Mouse (Mus musculus): ENCODE results near the gene Gm20458. TPM values are rescaled to one million over a fixed set of nuclear protein-coding genes. Genes with fewer than 3 reads are reported as not detected.

Gm20458 gene
- polyA plus RNA-seq, 1 experiment, result not detected

DNA sequence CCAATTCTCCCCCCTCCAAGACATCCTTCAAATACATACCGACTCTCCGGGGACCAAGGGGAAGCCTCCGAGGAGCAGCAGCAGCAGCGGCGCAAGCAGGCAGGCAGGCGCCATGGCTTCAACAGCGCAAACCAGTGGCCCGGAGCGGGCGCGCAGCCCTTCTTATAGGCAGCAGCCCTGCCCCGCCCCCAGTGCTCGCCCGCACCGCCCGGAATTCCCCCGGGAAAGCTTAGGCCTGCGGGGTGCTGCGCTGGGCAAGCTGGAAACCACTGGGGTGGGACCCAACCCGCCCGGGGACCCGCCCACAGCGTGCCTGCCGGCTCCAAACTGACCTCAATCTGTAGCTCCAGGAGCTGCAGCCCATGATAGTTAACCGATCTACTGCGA is 17.7 kb upstream of the Gm20458 start:
- H3K27ac ChIP-seq (ENCODE audit: control insufficient read depth, insufficient read depth, low read depth, low read length, poor library complexity), result peak overlapping the region; percentile 80
- peak overlapping the region; percentile 76 for H3K4me3 ChIP-seq (replicated peaks; ENCODE audit: control insufficient read depth, low read depth, low read length)
- H3K4me1 ChIP-seq (ENCODE audit: control insufficient read depth, insufficient read depth, low read length), result no peaks in the 10 kb centered on the region
- WGBS, result 1% methylated on average over 26 of the region's 26 CpGs
- TF ChIP-seq CTCF (IDR thresholded peaks at IDR 0.05; ENCODE audit: control insufficient read depth, insufficient read depth, low read length) (no peak), POLR2A (IDR thresholded peaks at IDR 0.05; ENCODE audit: borderline replicate concordance, control insufficient read depth, low read depth, low read length) (peak; percentile 80; the same call in 1 of the 2 replicates)

DNA sequence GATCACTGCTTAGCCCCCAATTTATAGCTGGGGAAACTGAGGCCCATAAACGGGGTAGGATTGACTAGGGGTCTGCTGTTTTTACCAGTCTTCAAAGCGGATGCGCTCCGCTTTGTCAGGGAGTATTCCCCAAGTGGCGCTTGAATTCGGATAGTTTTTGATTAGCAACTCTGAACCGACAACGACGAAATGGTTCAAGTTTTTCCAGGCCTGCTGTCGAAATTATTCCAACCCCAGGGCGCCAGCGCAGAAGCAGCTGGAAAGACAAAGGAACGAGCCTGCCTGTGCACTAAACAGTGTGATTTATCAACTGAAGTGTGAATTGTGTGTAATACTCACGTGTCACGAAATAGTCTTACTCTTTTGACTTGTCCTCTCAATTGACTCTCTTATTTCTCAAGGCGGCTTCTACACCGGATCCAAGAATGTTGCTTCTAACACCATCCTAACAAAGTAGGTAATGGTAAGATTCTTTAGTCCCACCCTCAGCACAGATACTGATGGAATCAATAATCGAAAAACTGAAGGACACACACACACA is 17.2 kb upstream of the Gm20458 start, which contains the start of gene Sdc4:
TSS of gene Sdc4 (minus strand) at position 428 of the 541 bp plus-strand sequence.
- peak within 1 kb of the TSS; percentile 80 for H3K27ac ChIP-seq (ENCODE audit: control insufficient read depth, insufficient read depth, low read depth, low read length, poor library complexity)
- 19% methylated on average over 18 of the region's 18 CpGs for WGBS
- TF ChIP-seq CTCF (IDR thresholded peaks at IDR 0.05; ENCODE audit: control insufficient read depth, insufficient read depth, low read length), result no peak
- TF ChIP-seq POLR2A (IDR thresholded peaks at IDR 0.05; ENCODE audit: borderline replicate concordance, control insufficient read depth, low read depth, low read length), result no peak

DNA sequence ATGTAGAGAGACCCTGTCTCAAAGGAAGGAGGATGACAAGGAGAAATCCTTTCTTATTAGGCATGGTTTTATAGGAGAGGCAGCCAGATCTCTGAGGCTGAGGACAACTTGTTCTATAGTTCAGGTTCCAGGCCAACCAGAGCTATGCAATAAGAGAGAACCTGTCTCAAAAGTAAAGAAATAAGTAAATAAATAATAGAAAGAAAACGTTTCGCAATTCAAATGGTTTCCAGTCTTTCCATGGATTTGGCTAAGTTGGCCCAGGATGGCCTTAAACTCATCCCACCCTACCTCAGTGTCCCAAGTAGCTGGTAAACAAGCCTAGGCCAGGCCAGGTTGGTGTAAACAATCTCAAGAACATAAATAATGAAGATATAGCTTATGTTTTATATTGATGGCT is 16.1 kb upstream of the Gm20458 start:
- WGBS, result 75% methylated on average over 2 of the region's 2 CpGs
- Histone ChIP-seq H3K27ac (ENCODE audit: control insufficient read depth, insufficient read depth, low read depth, low read length, poor library complexity) (no peak overlapping the region), H3K4me1 (ENCODE audit: control insufficient read depth, insufficient read depth, low read length) (no peaks in the 10 kb centered on the region), H3K4me3 (replicated peaks; ENCODE audit: control insufficient read depth, low read depth, low read length) (no peak overlapping the region)
- TF ChIP-seq POLR2A (IDR thresholded peaks at IDR 0.05; ENCODE audit: borderline replicate concordance, control insufficient read depth, low read depth, low read length), result no peak
- TF ChIP-seq CTCF (IDR thresholded peaks at IDR 0.05; ENCODE audit: control insufficient read depth, insufficient read depth, low read length), result no peak

More for the DNA sequence above, 17.2 kb upstream of the Gm20458 start, which contains the start of gene Sdc4:
- Histone ChIP-seq H3K4me3 (replicated peaks; ENCODE audit: control insufficient read depth, low read depth, low read length) (peak within 1 kb of the TSS; percentile 76), H3K4me1 (ENCODE audit: control insufficient read depth, insufficient read depth, low read length) (no peaks in the 10 kb centered on the region)

DNA sequence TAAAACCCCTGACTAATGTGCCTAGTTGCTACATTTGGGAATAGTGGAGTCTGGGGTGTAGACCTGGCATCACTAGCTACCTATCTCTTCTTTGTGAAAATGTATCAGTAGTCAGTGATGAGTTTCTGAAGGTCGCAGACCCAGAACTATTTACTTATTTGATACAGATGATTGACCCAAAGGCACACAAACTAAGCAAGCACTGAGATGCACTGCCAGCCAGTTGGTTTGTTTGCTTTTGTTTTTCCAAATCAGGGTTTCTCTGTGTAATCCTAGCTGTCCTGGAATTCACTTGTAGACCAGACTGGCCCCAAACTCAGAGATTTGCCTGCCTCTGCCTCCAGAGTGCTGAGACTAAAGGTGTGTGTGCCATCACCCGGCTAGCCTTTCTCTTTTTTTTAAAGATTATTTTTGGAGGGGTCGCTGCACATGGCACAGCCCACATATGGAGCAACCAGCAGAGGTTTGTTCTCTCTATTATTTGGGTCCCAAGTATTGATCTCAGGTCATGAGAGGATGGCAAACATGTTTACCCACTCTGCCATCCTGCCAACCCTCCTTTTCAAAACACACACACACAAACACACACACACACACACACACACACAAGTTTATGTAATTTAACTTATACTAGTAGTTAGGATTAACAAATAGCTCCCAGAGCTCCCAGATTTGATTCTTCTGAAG is 15.2 kb upstream of the Gm20458 start:
- Histone ChIP-seq H3K27ac (ENCODE audit: control insufficient read depth, insufficient read depth, low read depth, low read length, poor library complexity) (no peak overlapping the region), H3K4me1 (ENCODE audit: control insufficient read depth, insufficient read depth, low read length) (no peaks in the 10 kb centered on the region), H3K4me3 (replicated peaks; ENCODE audit: control insufficient read depth, low read depth, low read length) (no peak overlapping the region)
- WGBS, result 76% methylated on average over 3 of the region's 3 CpGs
- no peak for TF ChIP-seq CTCF (IDR thresholded peaks at IDR 0.05; ENCODE audit: control insufficient read depth, insufficient read depth, low read length)
- no peak for TF ChIP-seq POLR2A (IDR thresholded peaks at IDR 0.05; ENCODE audit: borderline replicate concordance, control insufficient read depth, low read depth, low read length)

DNA sequence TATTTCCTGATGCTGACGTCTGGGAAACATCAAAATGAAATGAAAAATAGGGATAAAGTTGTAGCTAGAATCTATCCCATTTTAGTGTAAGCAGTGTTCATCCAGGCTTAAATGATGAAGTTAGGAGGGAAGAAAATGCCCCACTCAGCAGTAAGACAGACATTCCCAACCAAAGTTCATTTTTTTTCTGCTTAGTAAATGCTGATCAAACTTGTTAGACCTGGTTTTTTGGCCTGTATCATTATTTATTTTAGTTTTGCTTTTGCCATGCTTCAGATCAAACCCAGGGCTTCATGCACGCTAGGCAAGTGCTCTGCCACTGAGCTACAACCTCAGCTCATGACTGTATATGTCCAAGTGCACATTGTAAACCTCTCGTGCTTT is 14.7 kb upstream of the Gm20458 start:
- TF ChIP-seq POLR2A (IDR thresholded peaks at IDR 0.05; ENCODE audit: borderline replicate concordance, control insufficient read depth, low read depth, low read length), result no peak
- TF ChIP-seq CTCF (IDR thresholded peaks at IDR 0.05; ENCODE audit: control insufficient read depth, insufficient read depth, low read length), result no peak
- Histone ChIP-seq H3K27ac (ENCODE audit: control insufficient read depth, insufficient read depth, low read depth, low read length, poor library complexity) (no peak overlapping the region), H3K4me3 (replicated peaks; ENCODE audit: control insufficient read depth, low read depth, low read length) (no peak overlapping the region), H3K4me1 (ENCODE audit: control insufficient read depth, insufficient read depth, low read length) (no peaks in the 10 kb centered on the region)
- 65% methylated on average over 3 of the region's 3 CpGs for WGBS

DNA sequence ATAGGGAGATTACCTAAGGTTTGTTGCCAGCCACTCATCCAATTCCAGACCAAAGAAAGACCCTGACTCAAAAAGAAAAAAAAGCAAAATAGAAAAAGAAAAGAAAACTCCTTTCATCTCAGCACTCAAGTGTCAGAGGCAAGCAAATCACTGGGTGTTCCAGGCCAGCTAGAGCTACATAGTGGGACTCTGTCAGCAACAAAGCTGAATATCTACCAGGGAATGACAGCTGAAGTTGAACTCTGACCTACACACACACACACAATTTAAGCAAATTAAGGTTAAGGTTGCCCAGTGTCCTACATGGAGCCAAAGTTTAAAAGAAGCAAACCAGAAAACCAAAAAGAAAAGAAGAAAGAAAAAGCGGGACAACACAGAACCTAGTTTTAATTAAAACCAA is 12.6 kb upstream of the Gm20458 start:
- WGBS, result 73% methylated on average over 1 of the region's 1 CpGs
- H3K4me1 ChIP-seq (ENCODE audit: control insufficient read depth, insufficient read depth, low read length), result no peaks in the 10 kb centered on the region
- H3K4me3 ChIP-seq (replicated peaks; ENCODE audit: control insufficient read depth, low read depth, low read length), result no peak overlapping the region
- TF ChIP-seq CTCF (IDR thresholded peaks at IDR 0.05; ENCODE audit: control insufficient read depth, insufficient read depth, low read length) (no peak), POLR2A (IDR thresholded peaks at IDR 0.05; ENCODE audit: borderline replicate concordance, control insufficient read depth, low read depth, low read length) (no peak)
- H3K27ac ChIP-seq (ENCODE audit: control insufficient read depth, insufficient read depth, low read depth, low read length, poor library complexity), result no peak overlapping the region

DNA sequence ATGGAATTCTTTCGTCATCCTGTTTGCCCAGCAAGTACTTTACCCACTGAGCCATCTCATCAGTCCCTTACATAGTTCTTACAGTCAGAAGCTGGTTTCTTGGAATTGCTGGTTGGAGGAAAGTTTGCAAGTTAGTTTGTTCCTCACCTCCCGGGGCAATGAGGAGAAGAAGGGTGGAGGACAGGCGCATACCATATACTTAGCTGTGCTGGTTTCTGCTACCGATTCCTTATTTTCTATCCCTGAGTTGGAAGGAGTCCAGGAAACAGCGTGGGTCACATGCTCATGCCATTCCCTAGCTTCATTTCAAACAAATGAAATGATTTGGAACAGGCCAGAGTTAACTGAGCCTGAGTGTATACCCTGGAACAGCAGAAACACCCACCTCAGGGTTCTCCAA is 11.8 kb upstream of the Gm20458 start:
- no peak overlapping the region for H3K4me3 ChIP-seq (replicated peaks; ENCODE audit: control insufficient read depth, low read depth, low read length)
- 73% methylated on average over 5 of the region's 5 CpGs for WGBS
- H3K4me1 ChIP-seq (ENCODE audit: control insufficient read depth, insufficient read depth, low read length), result no peaks in the 10 kb centered on the region
- TF ChIP-seq POLR2A (IDR thresholded peaks at IDR 0.05; ENCODE audit: borderline replicate concordance, control insufficient read depth, low read depth, low read length), result no peak
- no peak for TF ChIP-seq CTCF (IDR thresholded peaks at IDR 0.05; ENCODE audit: control insufficient read depth, insufficient read depth, low read length)
- no peak overlapping the region for H3K27ac ChIP-seq (ENCODE audit: control insufficient read depth, insufficient read depth, low read depth, low read length, poor library complexity)

DNA sequence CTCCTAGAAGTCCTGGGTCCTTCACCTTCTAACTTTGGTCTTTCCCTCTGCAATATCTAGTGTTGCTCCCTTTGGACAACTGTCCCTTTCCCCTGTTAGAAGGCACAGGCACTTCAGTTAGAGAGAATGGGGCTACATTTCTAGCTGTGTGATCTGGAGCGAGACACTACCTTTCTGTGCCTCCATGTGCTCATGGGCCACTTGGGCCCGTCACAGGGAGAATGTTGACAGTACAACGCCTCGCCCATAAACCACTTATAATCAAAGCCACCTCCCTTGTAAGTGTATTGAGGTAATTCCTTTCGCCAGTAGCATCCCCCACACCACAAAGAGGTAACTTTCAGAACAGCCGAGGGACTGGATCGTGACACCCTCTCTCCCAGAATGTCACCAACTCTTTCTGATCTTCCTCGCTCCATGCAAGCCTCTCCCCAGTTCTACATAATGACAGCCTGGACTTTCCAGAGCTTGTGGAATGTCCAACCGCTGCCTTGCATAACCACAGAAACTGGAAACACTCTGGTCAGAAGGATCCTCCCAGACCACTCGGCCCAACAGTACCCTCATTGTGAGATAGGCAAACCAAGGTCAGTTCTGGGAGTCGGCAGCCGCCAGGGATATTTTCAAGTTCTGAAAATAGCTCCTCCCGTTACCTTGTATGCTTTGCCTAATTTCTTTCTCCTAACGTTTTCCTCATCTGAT is 11.3 kb upstream of the Gm20458 start:
- no peak for TF ChIP-seq POLR2A (IDR thresholded peaks at IDR 0.05; ENCODE audit: borderline replicate concordance, control insufficient read depth, low read depth, low read length)
- no peak for TF ChIP-seq CTCF (IDR thresholded peaks at IDR 0.05; ENCODE audit: control insufficient read depth, insufficient read depth, low read length)
- Histone ChIP-seq H3K4me1 (ENCODE audit: control insufficient read depth, insufficient read depth, low read length) (no peaks in the 10 kb centered on the region), H3K27ac (ENCODE audit: control insufficient read depth, insufficient read depth, low read depth, low read length, poor library complexity) (no peak overlapping the region), H3K4me3 (replicated peaks; ENCODE audit: control insufficient read depth, low read depth, low read length) (no peak overlapping the region)
- 87% methylated on average over 14 of the region's 14 CpGs for WGBS
